Mouse (Mus musculus) small intestine, adult 2 months (tissue): ENCODE measurements around the gene Enam.

Experiments used
- CTCF ChIP-seq: fragments of 200-500 bp; IDR thresholded peaks from 2 replicates; pipeline ENCODE4 v1.5.1; 2012; ENCODE audit warnings: low read depth, mild to moderate bottlenecking, control low read depth, inconsistent platforms, low read length, moderate library complexity, mixed read lengths; ENCODE audit not compliant: insufficient replicate concordance, insufficient read length; ENCODE audit errors: extremely low read depth
- POLR2A ChIP-seq: fragments of 200-500 bp; IDR thresholded peaks from 2 replicates; pipeline ENCODE4 v1.6.1; 2012; ENCODE audit warnings: low read depth, mild to moderate bottlenecking, control low read depth, inconsistent platforms, low read length, moderate library complexity

DNA sequence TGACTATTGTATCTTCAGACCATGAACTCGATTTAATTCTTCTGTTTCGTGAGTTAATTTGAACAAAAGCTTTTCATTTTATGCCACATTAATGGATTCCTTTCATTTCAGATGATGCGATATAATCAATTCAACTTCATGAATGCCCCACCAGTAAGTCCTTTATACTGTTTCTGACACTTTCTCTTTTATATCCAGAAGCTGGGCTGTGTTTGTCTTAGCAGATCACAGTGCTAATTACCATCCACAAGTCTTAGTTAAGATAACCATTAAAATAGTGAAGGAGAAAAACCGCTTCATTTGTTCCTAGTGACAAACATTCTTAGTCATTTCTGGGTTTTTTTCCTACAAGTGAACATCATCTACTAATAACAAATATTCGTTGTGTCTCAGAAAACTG is 3.3 kb downstream of the Enam start:
- TF ChIP-seq CTCF, result no peak
- no peak for TF ChIP-seq POLR2A
